8 mouse cellular contexts compared by ENCODE assay signal in the genomic region with DNA sequence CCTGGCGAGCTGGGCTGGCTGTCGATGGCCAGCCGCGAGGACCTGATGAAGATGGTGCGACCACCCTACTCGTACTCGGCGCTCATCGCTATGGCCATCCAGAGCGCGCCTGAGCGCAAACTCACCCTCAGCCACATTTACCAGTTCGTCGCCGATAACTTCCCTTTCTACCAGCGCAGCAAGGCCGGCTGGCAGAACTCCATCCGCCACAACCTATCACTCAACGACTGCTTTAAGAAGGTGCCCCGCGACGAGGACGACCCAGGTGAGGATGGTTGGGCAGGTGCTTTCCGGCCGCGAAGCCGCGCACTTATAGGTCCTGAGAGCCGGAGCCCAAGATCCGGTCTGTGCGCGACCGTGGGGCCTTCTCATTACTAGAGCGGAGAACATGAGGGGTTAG. TPM values are rescaled to one million over a fixed set of nuclear protein-coding genes. Genes with fewer than 3 reads are reported as not detected.
A peak's percentile ranks its signal among the peaks of the same experiment; 100 is the strongest.
DNase-seq lines count a peak whose midpoint lies in the region; ATAC-seq and TF ChIP-seq lines count a peak whose summit lies in the region.

No protein-coding gene starts in this region.

- H3K9ac ChIP-seq in lung, embryonic 14.5 days, result no peak overlapping the region; the same call in 1 of the 2 replicates
- H3K9ac ChIP-seq in hindbrain, embryonic 11.5 days (ENCODE audit: low read depth, low read length), result no peak overlapping the region
- H3K9ac ChIP-seq in midbrain, embryonic 13.5 days (replicated peaks), result peak overlapping the region; percentile 53

- H3K27ac ChIP-seq in lung, embryonic 14.5 days (ENCODE audit: low read depth), result no peak overlapping the region
- H3K27ac ChIP-seq in hindbrain, embryonic 11.5 days (ENCODE audit: low read depth, low read length), result no peak overlapping the region
- no peak overlapping the region for H3K27ac ChIP-seq in midbrain, embryonic 13.5 days

- H3K27me3 ChIP-seq in lung, embryonic 14.5 days (ENCODE audit: insufficient read depth, low read length), result peaks cover 77% of the 10 kb centered on the region
- peaks cover 53% of the 10 kb centered on the region for H3K27me3 ChIP-seq in hindbrain, embryonic 11.5 days (ENCODE audit: control insufficient read depth, insufficient read depth, low read length)
- peaks cover 92% of the 10 kb centered on the region for H3K27me3 ChIP-seq in midbrain, embryonic 13.5 days

- 1% methylated on average over 34 of the region's 34 CpGs for WGBS in lung, embryonic 14.5 days
- WGBS in hindbrain, embryonic 11.5 days, result 1% methylated on average over 34 of the region's 34 CpGs
- WGBS in midbrain, embryonic 13.5 days, result under 1% methylated on average over 32 of the region's 34 CpGs

- peak overlapping the region; percentile 42 for H3K4me3 ChIP-seq in lung, embryonic 14.5 days (ENCODE audit: low read depth, low read length)
- H3K4me3 ChIP-seq in hindbrain, embryonic 11.5 days (ENCODE audit: low read depth, low read length), result peak overlapping the region; percentile 47
- peak overlapping the region; percentile 49 for H3K4me3 ChIP-seq in midbrain, embryonic 13.5 days (replicated peaks)

- ATAC-seq in lung, embryonic 14.5 days (ENCODE audit: insufficient read depth), result no peak
- peak; percentile 54; the same call in 1 of the 2 replicates for ATAC-seq in hindbrain, embryonic 11.5 days (ENCODE audit: low FRiP score)
- ATAC-seq in midbrain, embryonic 13.5 days, result peak; percentile 63
- no peak for ATAC-seq in activated CD4-positive, CD25-positive, alpha-beta regulatory T cell, adult 4 months

- no peak for TF ChIP-seq CTCF in lung, embryonic 14.5 days (IDR thresholded peaks at IDR 0.05; ENCODE audit: low read depth)

- peak; percentile 17 to 26 for DNase-seq in cerebellum, postnatal 25 days
- DNase-seq in cerebellum, adult 11-12 months, result no peak
- peak; percentile 7 for DNase-seq in lung, embryonic 14.5 days
- DNase-seq in lung, postnatal 14 days, result no peak
- DNase-seq in hindbrain, embryonic 11.5 days (ENCODE audit: low spot score), result peak; percentile 57
- no peak for DNase-seq in layer of hippocampus, adult 18-20 months (ENCODE audit: low spot score in 2 of 2)

- peak overlapping the region; percentile 79 for H3K4me2 ChIP-seq in lung, embryonic 14.5 days
- H3K4me2 ChIP-seq in hindbrain, embryonic 11.5 days (replicated peaks; ENCODE audit: low read depth, low read length), result peak overlapping the region; percentile 93
- peak overlapping the region; percentile 93 for H3K4me2 ChIP-seq in midbrain, embryonic 13.5 days (replicated peaks)

- no peaks in the 10 kb centered on the region for H3K4me1 ChIP-seq in lung, embryonic 14.5 days (ENCODE audit: insufficient read depth)
- H3K4me1 ChIP-seq in hindbrain, embryonic 11.5 days (replicated peaks; ENCODE audit: control insufficient read depth, insufficient read depth, low read length), result peaks cover 6% of the 10 kb centered on the region; the same call in 1 of the 2 replicates
- peaks cover 15% of the 10 kb centered on the region for H3K4me1 ChIP-seq in midbrain, embryonic 13.5 days (replicated peaks)

- H3K9me3 ChIP-seq in lung, embryonic 14.5 days (ENCODE audit: low read depth, low read length), result no peaks in the 10 kb centered on the region
- no peaks in the 10 kb centered on the region for H3K9me3 ChIP-seq in hindbrain, embryonic 11.5 days (ENCODE audit: control insufficient read depth, low read length)
- no peaks in the 10 kb centered on the region for H3K9me3 ChIP-seq in midbrain, embryonic 13.5 days

- H3K36me3 ChIP-seq in lung, embryonic 14.5 days (ENCODE audit: insufficient read depth), result no peaks in the 10 kb centered on the region
- no peaks in the 10 kb centered on the region for H3K36me3 ChIP-seq in hindbrain, embryonic 11.5 days (ENCODE audit: control insufficient read depth, insufficient read depth, low read length)
- no peaks in the 10 kb centered on the region for H3K36me3 ChIP-seq in midbrain, embryonic 13.5 days

RNA-seq across cellular contexts. Expression of gene Foxi3, which starts 0.6 kb away (rescaled TPM):
- not detected in 2 replicates for polyA plus RNA-seq in lung, embryonic 14.5 days (2014; fragmentation: Nextera tagmentation; extraction: Ambion mirVana)
- not detected in 2 replicates for polyA plus RNA-seq in hindbrain, embryonic 11.5 days (2014; fragmentation: Nextera tagmentation; extraction: Ambion mirVana)
- polyA plus RNA-seq in midbrain, embryonic 13.5 days (2015; fragmentation: Nextera tagmentation; extraction: Ambion mirVana), result not detected in 2 replicates
- not detected for total RNA-seq in layer of hippocampus, adult 18-20 months (2021)
- not detected for polyA plus RNA-seq in activated CD4-positive, CD25-positive, alpha-beta regulatory T cell, adult 4 months (2017; shearing (Covaris generic))

RNA-seq across cellular contexts. Expression of gene Tex37, which starts 38.2 kb away (rescaled TPM):
- not detected in 2 replicates for polyA plus RNA-seq in lung, embryonic 14.5 days (2014; fragmentation: Nextera tagmentation; extraction: Ambion mirVana)
- polyA plus RNA-seq in hindbrain, embryonic 11.5 days (2014; fragmentation: Nextera tagmentation; extraction: Ambion mirVana), result not detected in 2 replicates
- not detected in 2 replicates for polyA plus RNA-seq in midbrain, embryonic 13.5 days (2015; fragmentation: Nextera tagmentation; extraction: Ambion mirVana)
- not detected for total RNA-seq in layer of hippocampus, adult 18-20 months (2021)
- not detected for polyA plus RNA-seq in activated CD4-positive, CD25-positive, alpha-beta regulatory T cell, adult 4 months (2017; shearing (Covaris generic))

Comparison
In these comparisons a context has a peak if more than half of its experiments do, and no peak if none do; other contexts are left out.
1. DNase-seq: peak in cerebellum, postnatal 25 days (2 of 2), lung, embryonic 14.5 days (single experiment) and hindbrain, embryonic 11.5 days (single experiment); none in cerebellum, adult 11-12 months (single experiment), lung, postnatal 14 days (single experiment) and layer of hippocampus, adult 18-20 months (0 of 2).
2. ATAC-seq: peak in hindbrain, embryonic 11.5 days (single experiment) and midbrain, embryonic 13.5 days (single experiment); none in lung, embryonic 14.5 days (single experiment) and activated CD4-positive, CD25-positive, alpha-beta regulatory T cell, adult 4 months (single experiment).
3. Peak in every context shown above with its lines, with median percentiles within 50 percentile points of each other: H3K4me2 ChIP-seq and H3K4me3 ChIP-seq.